Mouse (Mus musculus): ENCODE results near the gene Cecr2. TPM values are rescaled to one million over a fixed set of nuclear protein-coding genes. Genes with fewer than 3 reads are reported as not detected.
"Not testable (repeated sequence)": the region's sequence is repeated elsewhere in the genome, so short reads cannot be mapped to it uniquely, and the experiment has no call there.

The Cecr2 gene
- polyA plus RNA-seq, 1 experiment from 2014 or later, result 2.1 TPM

GRCm38 (mm10) chr6:120806999-120807737, 141.0 kb downstream of the Cecr2 start:
- peaks cover 89% of the 10 kb centered on the region for H3K36me3 ChIP-seq (ENCODE audit: control insufficient read depth, insufficient read depth, low read length)
- H3K27ac ChIP-seq (replicated peaks in 1 of 2; ENCODE audit: control insufficient read depth in 1 of 2, insufficient read depth in 1 of 2, low read depth in 2 of 2, low read length in 2 of 2), result no peak overlapping the region
- H3K9ac ChIP-seq (ENCODE audit: low read length), result no peak overlapping the region
- no peaks in the 10 kb centered on the region for H3K4me1 ChIP-seq (ENCODE audit: control insufficient read depth in 2 of 2, insufficient read depth in 2 of 2, low read length in 2 of 2)
- no peak overlapping the region for H3K4me2 ChIP-seq (ENCODE audit: low read length)
- no peak for ATAC-seq (ENCODE audit: insufficient number of reproducible peaks, insufficient read depth, low FRiP score, low read depth)
- WGBS, result 80% methylated on average over 5 of the region's 5 CpGs
- H3K4me3 ChIP-seq (ENCODE audit: control insufficient read depth in 1 of 2, insufficient read depth in 1 of 2, low read depth in 1 of 2, low read length in 2 of 2), result no peak overlapping the region
- H3K27me3 ChIP-seq (ENCODE audit: control insufficient read depth, insufficient read depth, low read length), result no peaks in the 10 kb centered on the region
- no peaks in the 10 kb centered on the region for H3K9me3 ChIP-seq (ENCODE audit: control insufficient read depth, low read length)

DNA sequence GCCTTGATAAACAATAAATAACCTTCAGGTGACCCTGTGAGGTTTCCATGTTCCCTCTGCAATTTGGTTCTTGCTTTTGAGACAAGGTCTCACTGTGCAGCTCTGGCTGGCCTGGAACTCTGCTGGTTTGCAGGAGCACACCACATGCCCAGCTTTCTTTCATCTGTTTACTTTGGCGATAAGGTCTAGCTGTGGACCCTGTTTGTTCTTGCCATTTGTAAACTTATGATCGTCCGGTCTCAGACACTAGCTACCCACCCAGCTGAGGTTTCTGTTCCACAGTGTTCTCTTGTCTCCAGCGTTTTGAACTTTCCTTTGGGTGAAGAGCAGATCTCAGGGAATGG, 141.5 kb downstream of the Cecr2 start:
- 80% methylated on average over 4 of the region's 4 CpGs for WGBS
- H3K4me2 ChIP-seq (ENCODE audit: low read length), result no peak overlapping the region

DNA sequence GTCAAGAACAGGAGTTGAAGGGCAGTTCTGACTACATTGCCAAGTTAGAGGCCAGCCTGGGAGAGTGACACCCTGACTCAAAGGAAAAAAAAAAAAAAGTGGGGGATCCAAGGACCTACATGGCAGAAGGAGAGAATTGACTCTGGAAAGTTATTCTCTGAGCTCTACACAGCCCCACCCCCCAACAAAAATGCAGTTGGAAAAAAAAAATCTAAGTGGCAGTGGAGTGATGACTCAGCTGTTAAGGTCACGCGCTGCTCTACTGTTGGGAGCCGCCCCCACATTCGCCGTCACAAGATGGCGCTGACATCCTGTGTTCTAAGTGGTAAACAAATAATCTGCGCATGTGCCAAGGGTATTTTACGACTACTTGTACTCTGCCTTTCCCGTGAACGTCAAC, 145.8 kb downstream of the Cecr2 start:
- not testable (repeated sequence) for H3K4me3 ChIP-seq (ENCODE audit: control insufficient read depth in 1 of 2, insufficient read depth in 1 of 2, low read depth in 1 of 2, low read length in 2 of 2); H3K27ac ChIP-seq (replicated peaks in 1 of 2; ENCODE audit: control insufficient read depth in 1 of 2, insufficient read depth in 1 of 2, low read depth in 2 of 2, low read length in 2 of 2); H3K27me3 ChIP-seq (ENCODE audit: control insufficient read depth, insufficient read depth, low read length); H3K4me2 ChIP-seq (ENCODE audit: low read length); ATAC-seq (ENCODE audit: insufficient number of reproducible peaks, insufficient read depth, low FRiP score, low read depth); H3K4me1 ChIP-seq (ENCODE audit: control insufficient read depth in 2 of 2, insufficient read depth in 2 of 2, low read length in 2 of 2); H3K9ac ChIP-seq (ENCODE audit: low read length); H3K9me3 ChIP-seq (ENCODE audit: control insufficient read depth, low read length)
- H3K36me3 ChIP-seq (ENCODE audit: control insufficient read depth, insufficient read depth, low read length), result peaks cover 43% of the 10 kb centered on the region
- 97% methylated on average over 6 of the region's 10 CpGs for WGBS

More for the DNA sequence above, 141.5 kb downstream of the Cecr2 start:
- ATAC-seq (ENCODE audit: insufficient number of reproducible peaks, insufficient read depth, low FRiP score, low read depth), result no peak
- H3K27me3 ChIP-seq (ENCODE audit: control insufficient read depth, insufficient read depth, low read length), result no peaks in the 10 kb centered on the region
- H3K4me1 ChIP-seq (ENCODE audit: control insufficient read depth in 2 of 2, insufficient read depth in 2 of 2, low read length in 2 of 2), result no peaks in the 10 kb centered on the region
- no peak overlapping the region for H3K9ac ChIP-seq (ENCODE audit: low read length)
- H3K27ac ChIP-seq (replicated peaks in 1 of 2; ENCODE audit: control insufficient read depth in 1 of 2, insufficient read depth in 1 of 2, low read depth in 2 of 2, low read length in 2 of 2), result no peak overlapping the region
- H3K36me3 ChIP-seq (ENCODE audit: control insufficient read depth, insufficient read depth, low read length), result peaks cover 84% of the 10 kb centered on the region
- no peak overlapping the region for H3K4me3 ChIP-seq (ENCODE audit: control insufficient read depth in 1 of 2, insufficient read depth in 1 of 2, low read depth in 1 of 2, low read length in 2 of 2)
- H3K9me3 ChIP-seq (ENCODE audit: control insufficient read depth, low read length), result no peaks in the 10 kb centered on the region

DNA sequence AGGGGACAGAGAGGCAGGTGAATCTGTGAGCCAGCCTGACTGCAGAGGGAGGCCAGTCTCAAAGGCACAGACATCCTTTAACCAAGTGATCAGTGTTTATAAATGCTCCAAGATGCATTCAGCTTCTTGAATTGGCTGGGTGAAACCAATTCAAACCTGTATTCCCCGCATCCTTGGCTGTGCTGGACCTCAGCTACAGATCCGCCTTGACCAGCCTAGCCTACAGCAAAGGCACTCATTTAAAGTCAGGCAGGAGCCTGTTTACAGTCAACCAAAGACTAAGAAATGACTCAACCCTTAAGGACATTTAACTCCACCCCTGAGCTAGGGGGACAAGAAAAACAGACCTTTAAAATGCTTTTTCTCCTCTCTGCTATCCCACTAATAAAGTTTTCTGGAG, 153.1 kb downstream of the Cecr2 start:
- Histone ChIP-seq H3K4me2 (ENCODE audit: low read length) (no peak overlapping the region), H3K27me3 (ENCODE audit: control insufficient read depth, insufficient read depth, low read length) (no peaks in the 10 kb centered on the region), H3K4me1 (ENCODE audit: control insufficient read depth in 2 of 2, insufficient read depth in 2 of 2, low read length in 2 of 2) (peaks cover 2 to 10% of the 10 kb centered on the region in 2 experiments; a peak in 3 of 4 replicates), H3K4me3 (ENCODE audit: control insufficient read depth in 1 of 2, insufficient read depth in 1 of 2, low read depth in 1 of 2, low read length in 2 of 2) (no peak overlapping the region), H3K9ac (ENCODE audit: low read length) (no peak overlapping the region), H3K36me3 (ENCODE audit: control insufficient read depth, insufficient read depth, low read length) (peaks cover 24% of the 10 kb centered on the region), H3K27ac (replicated peaks in 1 of 2; ENCODE audit: control insufficient read depth in 1 of 2, insufficient read depth in 1 of 2, low read depth in 2 of 2, low read length in 2 of 2) (no peak overlapping the region), H3K9me3 (ENCODE audit: control insufficient read depth, low read length) (0 out of 2 replicates have a peak, but pooled peaks cover 5% of the 10 kb centered on the region)
- no peak for ATAC-seq (ENCODE audit: insufficient number of reproducible peaks, insufficient read depth, low FRiP score, low read depth)
- WGBS, result 89% methylated on average over 2 of the region's 2 CpGs

DNA sequence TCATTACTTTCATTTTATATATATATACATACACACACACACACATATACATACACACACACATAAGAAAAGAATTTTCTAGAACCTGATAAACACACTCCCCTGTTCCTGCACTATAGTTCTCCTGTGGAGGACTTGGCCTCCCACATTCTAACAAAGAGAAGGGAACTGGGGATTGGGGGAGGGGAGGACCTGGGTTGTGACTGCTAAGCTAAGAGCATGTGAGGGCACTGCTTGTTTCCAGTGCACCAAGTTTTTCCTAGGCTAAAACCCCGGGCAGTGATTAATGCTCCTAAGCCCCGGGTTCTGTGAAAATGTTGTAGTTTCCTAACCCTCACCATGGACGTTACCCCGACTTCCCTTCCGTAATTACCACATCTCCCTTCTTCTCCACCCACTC, 154.0 kb downstream of the Cecr2 start:
- H3K36me3 ChIP-seq (ENCODE audit: control insufficient read depth, insufficient read depth, low read length), result peaks cover 24% of the 10 kb centered on the region
- no peak overlapping the region for H3K4me3 ChIP-seq (ENCODE audit: control insufficient read depth in 1 of 2, insufficient read depth in 1 of 2, low read depth in 1 of 2, low read length in 2 of 2)
- no peak overlapping the region for H3K27ac ChIP-seq (replicated peaks in 1 of 2; ENCODE audit: control insufficient read depth in 1 of 2, insufficient read depth in 1 of 2, low read depth in 2 of 2, low read length in 2 of 2)
- no peaks in the 10 kb centered on the region for H3K27me3 ChIP-seq (ENCODE audit: control insufficient read depth, insufficient read depth, low read length)
- peaks cover 2 to 10% of the 10 kb centered on the region in 2 experiments; a peak in 3 of 4 replicates for H3K4me1 ChIP-seq (ENCODE audit: control insufficient read depth in 2 of 2, insufficient read depth in 2 of 2, low read length in 2 of 2)
- H3K9ac ChIP-seq (ENCODE audit: low read length), result no peak overlapping the region
- 0 out of 2 replicates have a peak, but pooled peaks cover 5% of the 10 kb centered on the region for H3K9me3 ChIP-seq (ENCODE audit: control insufficient read depth, low read length)
- no peak overlapping the region for H3K4me2 ChIP-seq (ENCODE audit: low read length)
- no peak for ATAC-seq (ENCODE audit: insufficient number of reproducible peaks, insufficient read depth, low FRiP score, low read depth)
- 82% methylated on average over 5 of the region's 5 CpGs for WGBS

Small RNA genes within 50 kb of the gene (microRNA-seq; reads per million reads assigned to microRNA genes)
- gene Gm25193, result not detected

Other genes starting within 250 kb of the Cecr2 start
- gene Il17ra, start 203.1 kb upstream of the Cecr2 start, polyA plus RNA-seq (2014; fragmentation: Nextera tagmentation; extraction: Ambion mirVana), result 1.8 and 2.3 TPM in 2 replicates
- gene Tmem121b, start 172.6 kb upstream of the Cecr2 start, polyA plus RNA-seq (2014; fragmentation: Nextera tagmentation; extraction: Ambion mirVana), result 0.04 and 0.07 TPM in 2 replicates
- gene Hdhd5, start 135.1 kb upstream of the Cecr2 start, polyA plus RNA-seq (2014; fragmentation: Nextera tagmentation; extraction: Ambion mirVana), result 11.7 and 14.1 TPM in 2 replicates
- 0.20 and 0.31 TPM in 2 replicates for gene Slc25a18, start 107.2 kb downstream of the Cecr2 start, polyA plus RNA-seq (2014; fragmentation: Nextera tagmentation; extraction: Ambion mirVana)
- 133 and 142 TPM in 2 replicates for gene Atp6v1e1, start 156.4 kb downstream of the Cecr2 start, polyA plus RNA-seq (2014; fragmentation: Nextera tagmentation; extraction: Ambion mirVana)
- 24.6 and 30.3 TPM in 2 replicates for gene Bcl2l13, start 169.8 kb downstream of the Cecr2 start, polyA plus RNA-seq (2014; fragmentation: Nextera tagmentation; extraction: Ambion mirVana)

Data from heart, embryonic 14.5 days (tissue).